Mouse (Mus musculus) cortical plate, adult 2 months (tissue): ENCODE data around the gene Farsa.

Experiments used
- CTCF ChIP-seq: fragments of 200-500 bp; IDR thresholded peaks from 2 replicates; pipeline ENCODE4 v1.5.1; 2011; ENCODE audit warnings: mild to moderate bottlenecking, control low read depth, low read length; ENCODE audit not compliant: insufficient read depth; ENCODE audit errors: extremely low read depth
- POLR2A ChIP-seq: fragments of 200-500 bp; IDR thresholded peaks from 2 replicates; pipeline ENCODE4 v1.6.1; 2011; ENCODE audit warnings: mild to moderate bottlenecking, low read length, control low read depth; ENCODE audit not compliant: insufficient read depth; ENCODE audit errors: extremely low read depth

DNA sequence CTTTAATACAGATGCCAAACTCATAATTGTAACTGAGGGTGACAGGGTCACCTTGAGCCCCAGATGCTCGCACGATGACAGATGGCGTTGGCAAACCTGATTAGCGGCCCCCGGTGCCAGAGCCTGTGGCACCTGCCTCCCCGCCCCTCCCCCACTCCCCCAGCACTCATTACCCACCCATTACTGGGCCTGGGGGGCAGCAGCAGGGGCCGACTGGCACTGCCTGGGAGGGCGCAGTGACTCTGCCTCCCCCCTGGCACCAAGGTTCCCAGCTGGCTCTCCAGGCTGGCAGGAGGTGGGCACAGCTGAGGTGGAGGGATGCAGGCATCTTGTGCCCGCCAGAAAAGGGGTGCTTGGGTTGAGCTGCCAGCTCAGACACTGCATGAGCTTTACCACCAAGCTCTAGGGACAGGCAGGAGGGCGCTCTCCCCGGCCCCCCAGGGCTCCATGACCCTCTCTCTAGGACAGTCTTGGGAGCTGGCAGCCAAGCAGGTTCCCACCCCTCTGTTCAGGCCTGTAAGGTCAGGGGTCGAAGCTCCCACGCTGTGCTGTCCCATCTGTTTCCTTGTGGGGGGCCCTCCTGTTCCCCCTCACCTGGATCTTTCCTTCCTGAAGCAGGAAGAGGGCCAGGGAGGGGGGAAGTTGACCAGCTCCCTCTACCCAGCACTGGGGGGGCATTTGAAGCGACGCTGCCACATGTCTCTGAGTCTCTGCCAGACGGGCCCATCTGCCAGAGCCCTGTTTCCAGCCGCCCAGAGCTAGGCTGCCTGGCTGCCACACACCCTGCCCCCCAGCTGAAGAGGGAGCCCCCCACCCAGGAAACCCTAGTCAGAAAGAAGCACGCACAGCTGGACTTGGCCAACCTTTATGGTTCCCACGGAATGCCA lies 42.0 kb upstream of the Farsa start:
- TF ChIP-seq POLR2A = no peak
- no peak for TF ChIP-seq CTCF
